Mouse (Mus musculus) CH12.LX (cell line): Measurements from ENCODE around the gene Cnot2. TPM values are rescaled to one million over a fixed set of nuclear protein-coding genes. Genes with fewer than 3 reads are reported as not detected.
"Not testable (repeated sequence)": the region's sequence is repeated elsewhere in the genome, so short reads cannot be mapped to it uniquely, and the experiment has no call there.

Experiments used
- DNase-seq: peaks from one replicate; pipeline ENCODE4 v3.0.0-alpha.2; 2013; ENCODE audit errors: extremely low read depth
- H3K27ac ChIP-seq: 2 replicates; pipeline ENCODE4 v1.5.1; 2012; ENCODE audit warnings: low read depth, mild to moderate bottlenecking, control low read depth, moderate library complexity; ENCODE audit not compliant: insufficient read depth
- H3K27me3 ChIP-seq: replicated peaks from 2 replicates; pipeline ENCODE3; 2012; ENCODE audit warnings: inconsistent platforms
- H3K36me3 ChIP-seq, 2 experiments: replicated peaks in 1 of 2; 2 replicates each; pipeline versions ENCODE3 to v1.6.1; 2012; ENCODE audit warnings: inconsistent platforms in 1 of 2, low read length in 1 of 2, mild to moderate bottlenecking in 1 of 2, mixed read lengths in 1 of 2, moderate library complexity in 1 of 2; ENCODE audit not compliant: control insufficient read depth in 1 of 2, insufficient read depth in 1 of 2
- H3K4me1 ChIP-seq, 2 experiments: 2 replicates each; pipeline ENCODE4 v1.6.1; 2012; ENCODE audit warnings: inconsistent platforms in 1 of 2, moderate library complexity in 1 of 2; ENCODE audit not compliant: insufficient read depth in 2 of 2, control insufficient read depth in 1 of 2
- H3K4me2 ChIP-seq: 2 replicates; pipeline ENCODE4 v1.6.1; 2012; ENCODE audit warnings: low read depth, mild to moderate bottlenecking, control low read depth; ENCODE audit not compliant: poor library complexity, insufficient read depth, severe bottlenecking
- H3K4me3 ChIP-seq, 3 experiments: fragments of 150-350 bp in 1 of 3; sonication (generic) in 1 of 3; replicated peaks in 1 of 3; 2 replicates each; pipeline versions ENCODE3 to v1.5.1; 2011 to 2012; ENCODE audit warnings: low read depth in 2 of 3, low read length in 2 of 3, mild to moderate bottlenecking in 2 of 3, moderate library complexity in 2 of 3, control low read depth in 1 of 3, improper control_type of control experiment in 1 of 3, inconsistent platforms in 1 of 3, mixed read lengths in 1 of 3; ENCODE audit not compliant: poor library complexity in 1 of 3
- H3K79me2 ChIP-seq: replicated peaks from 2 replicates; pipeline ENCODE4 v1.6.1; 2012; ENCODE audit warnings: mild to moderate bottlenecking, moderate library complexity; ENCODE audit not compliant: control insufficient read depth, poor library complexity, insufficient read depth, severe bottlenecking; ENCODE audit errors: extremely low read depth
- H3K9ac ChIP-seq: 2 replicates; pipeline ENCODE4 v1.6.1; 2012; ENCODE audit warnings: low read depth, mild to moderate bottlenecking, control low read depth, moderate library complexity; ENCODE audit not compliant: insufficient read depth
- H3K9me3 ChIP-seq: replicated peaks from 2 replicates; pipeline ENCODE3; 2012; ENCODE audit warnings: low read length, inconsistent platforms, mixed read lengths
- CHD1 ChIP-seq: IDR thresholded peaks from 2 replicates; pipeline ENCODE4 v1.6.1; 2012; ENCODE audit warnings: low read depth, low read length, improper control_type of control experiment, inconsistent platforms
- CHD2 ChIP-seq: IDR thresholded peaks from 2 replicates; pipeline ENCODE4 v1.6.1; 2011; ENCODE audit warnings: low read length, improper control_type of control experiment
- CTCF ChIP-seq, 2 experiments: IDR thresholded peaks in 1 of 2; conservative IDR thresholded peaks in 1 of 2; 2 replicates each; pipeline ENCODE4 v1.5.1; 2011 to 2012; ENCODE audit warnings: low read depth in 2 of 2, low read length in 2 of 2, improper control_type of control experiment in 1 of 2, inconsistent platforms in 1 of 2, mild to moderate bottlenecking in 1 of 2, moderate library complexity in 1 of 2
- ELF1 ChIP-seq: IDR thresholded peaks from 2 replicates; pipeline ENCODE4 v1.6.1; 2014; ENCODE audit warnings: low read depth, mild to moderate bottlenecking, inconsistent platforms, low read length, improper control_type of control experiment
- EP300 ChIP-seq: IDR thresholded peaks from 2 replicates; pipeline ENCODE4 v1.6.1; 2011; ENCODE audit warnings: low read length, improper control_type of control experiment
- ETS1 ChIP-seq: conservative IDR thresholded peaks from 2 replicates; pipeline ENCODE4 v1.6.1; 2012; ENCODE audit warnings: low read depth, mild to moderate bottlenecking, inconsistent platforms, low read length, improper control_type of control experiment, moderate library complexity
- JUN ChIP-seq: IDR thresholded peaks from 2 replicates; pipeline ENCODE4 v1.6.1; 2011; ENCODE audit warnings: low read depth, mild to moderate bottlenecking, low read length, improper control_type of control experiment, moderate library complexity; ENCODE audit not compliant: insufficient read depth
- JUND ChIP-seq: conservative IDR thresholded peaks from 2 replicates; pipeline ENCODE4 v1.6.1; 2011; ENCODE audit warnings: low read depth, low read length, improper control_type of control experiment
- MAZ ChIP-seq: IDR thresholded peaks from 2 replicates; pipeline ENCODE4 v1.6.1; 2012; ENCODE audit warnings: low read depth, mild to moderate bottlenecking, inconsistent platforms, low read length, improper control_type of control experiment, moderate library complexity
- MEF2A ChIP-seq: IDR thresholded peaks from 2 replicates; pipeline ENCODE4 v1.6.1; 2014; ENCODE audit warnings: low read depth, mild to moderate bottlenecking, inconsistent platforms, low read length, improper control_type of control experiment, borderline replicate concordance
- NRF1 ChIP-seq: IDR thresholded peaks from 2 replicates; pipeline ENCODE4 v1.6.1; 2014; ENCODE audit warnings: low read depth, mild to moderate bottlenecking, inconsistent platforms, low read length, improper control_type of control experiment, moderate library complexity
- PAX5 ChIP-seq: IDR thresholded peaks from 2 replicates; pipeline ENCODE4 v1.6.1; 2012; ENCODE audit warnings: low read length, inconsistent platforms, mixed read lengths
- POLR2AphosphoS2 ChIP-seq: IDR thresholded peaks from 2 replicates; pipeline ENCODE4 v1.6.1; 2011; ENCODE audit warnings: low read depth, low read length, improper control_type of control experiment
- SMC3 ChIP-seq: IDR thresholded peaks from 2 replicates; pipeline ENCODE4 v1.6.1; 2011; ENCODE audit warnings: low read depth, low read length, improper control_type of control experiment
- TCF12 ChIP-seq: IDR thresholded peaks from 2 replicates; pipeline ENCODE4 v1.6.1; 2014; ENCODE audit warnings: low read depth, mild to moderate bottlenecking, inconsistent platforms, low read length, improper control_type of control experiment
- ZC3H11A ChIP-seq: IDR thresholded peaks from 2 replicates; pipeline ENCODE4 v1.6.1; 2012; ENCODE audit warnings: low read depth, mild to moderate bottlenecking, inconsistent platforms, low read length, improper control_type of control experiment
- ZKSCAN1 ChIP-seq: IDR thresholded peaks from 2 replicates; pipeline ENCODE4 v1.6.1; 2012; ENCODE audit warnings: low read depth, inconsistent platforms, low read length, improper control_type of control experiment, borderline replicate concordance
- dilution Hi-C: fragments of 300-500 bp; cut with MboI; formaldehyde crosslinking; loops from 2 replicates; pipeline ENCODE4 v1.14.3; 2020; ENCODE audit warnings: low sequenced_read_pairs; ENCODE audit not compliant: extremely low pct_unique_long_range_greater_than_20kb, extremely low pct_ligation_motif_present
- in situ Hi-C: fragments of 300-500 bp; cut with MboI; formaldehyde crosslinking; loops from 3 replicates; pipeline ENCODE4 v1.14.3; 2019; ENCODE audit warnings: low sequenced_read_pairs, low pct_ligation_motif_present, low pct_unique_long_range_greater_than_20kb, mixed read lengths
- polyA plus RNA-seq: library from polyadenylated mRNA; unstranded; fragments of >175 nt; gene quantifications from 2 replicates; pipeline ENCODE4 v1.2.1, GENCODE M21; 2012; ENCODE audit warnings: low read depth; ENCODE audit not compliant: insufficient read length
- total RNA-seq, 2 experiments: library from RNA; depleted of rRNA; stranded (reverse); fragments of 300-350 nt in 1 of 2; fragments of >200 nt in 1 of 2; gene quantifications; 2 replicates each; pipeline ENCODE4 v1.2.3; 2012 to 2014

The Cnot2 gene
- total and polyA plus RNA-seq, 3 experiments = 69.5 to 150 (median 97.0) TPM

DNA sequence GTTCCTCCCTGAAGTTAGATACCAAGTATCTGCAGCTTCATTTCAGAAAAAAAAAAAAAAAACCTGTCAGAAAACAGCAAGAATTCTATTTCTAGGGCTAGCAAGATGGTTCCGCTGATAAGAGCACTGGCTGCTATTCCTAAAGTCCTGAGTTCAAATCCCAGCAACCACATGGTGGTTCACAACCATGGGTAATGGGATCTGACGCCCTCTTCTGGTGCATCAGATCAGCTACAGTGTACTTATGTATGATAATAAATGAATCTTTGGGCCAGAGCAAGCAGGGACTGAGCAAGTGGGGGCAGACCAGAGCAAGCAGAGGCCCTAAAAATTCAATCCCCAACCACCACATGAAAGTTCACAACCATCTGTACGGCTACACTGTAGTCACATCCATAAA lies 4.1 kb downstream of the Cnot2 start:
- Histone ChIP-seq H3K4me2 (no peak overlapping the region), H3K4me3 (no peak overlapping the region), H3K9me3 (no peaks in the 10 kb centered on the region), H3K9ac (no peak overlapping the region), H3K27ac (no peak overlapping the region), H3K27me3 (no peaks in the 10 kb centered on the region), H3K4me1 (peaks cover 0 to 41% of the 10 kb centered on the region in 2 experiments; a peak in 2 of 4 replicates), H3K79me2 (peaks cover 63% of the 10 kb centered on the region), H3K36me3 (peaks cover 0 to 3% of the 10 kb centered on the region in 2 experiments)
- TF ChIP-seq CTCF (conservative IDR thresholded peaks at IDR 0.05 in 1 of 2, IDR thresholded peaks at IDR 0.05 in 1 of 2; ENCODE audit: low read depth in 2 of 2, low read length in 2 of 2) (peak in 1 of 2 experiments; percentile 30; a peak in 2 of 4 replicates), SMC3 (0 out of 2 replicates have a peak, but pooled peaks have one; percentile 15), JUN (no peak), MAZ (no peak)
- DNase-seq = peak; percentile 35
- dilution Hi-C loops = no loop called here
- in situ Hi-C loops = no loop called here

- peaks cover 0 to 41% of the 10 kb centered on the region in 2 experiments; a peak in 2 of 4 replicates for H3K4me1 ChIP-seq
- peaks cover 73% of the 10 kb centered on the region for H3K79me2 ChIP-seq
- H3K36me3 ChIP-seq, dilution Hi-C loops, in situ Hi-C loops, H3K4me3 ChIP-seq, DNase-seq, H3K4me2 ChIP-seq, H3K9me3 ChIP-seq, H3K9ac ChIP-seq, H3K27ac ChIP-seq, H3K27me3 ChIP-seq: not testable (repeated sequence)
Measured at GRCm38 (mm10) chr10:116576071-116576470, 5.2 kb downstream of the Cnot2 start.

GRCm38 (mm10) chr10:116570526-116570925 lies 10.8 kb downstream of the Cnot2 start:
- Histone ChIP-seq H3K4me3 (no peak overlapping the region), H3K9me3 (no peaks in the 10 kb centered on the region), H3K27ac (no peak overlapping the region), H3K27me3 (no peaks in the 10 kb centered on the region), H3K79me2 (peaks cover 70% of the 10 kb centered on the region), H3K9ac (no peak overlapping the region), H3K4me1 (peaks cover 0 to 54% of the 10 kb centered on the region in 2 experiments; a peak in 2 of 4 replicates), H3K36me3 (peaks cover 0 to 4% of the 10 kb centered on the region in 2 experiments), H3K4me2 (no peak overlapping the region)
- in situ Hi-C loops = no loop called here
- DNase-seq = no peak
- dilution Hi-C loops = no loop called here
- TF ChIP-seq ELF1 = no peak
- TF ChIP-seq CTCF (conservative IDR thresholded peaks at IDR 0.05 in 1 of 2, IDR thresholded peaks at IDR 0.05 in 1 of 2; ENCODE audit: low read depth in 2 of 2, low read length in 2 of 2) = no peak
- no peak for TF ChIP-seq PAX5
- no peak for TF ChIP-seq EP300
- no peak for TF ChIP-seq NRF1
- TF ChIP-seq ETS1 = no peak
- no peak for TF ChIP-seq MEF2A
- no peak for TF ChIP-seq POLR2AphosphoS2
- TF ChIP-seq ZC3H11A = no peak
- TF ChIP-seq CHD1 = no peak
- no peak for TF ChIP-seq TCF12
- no peak for TF ChIP-seq JUND
- TF ChIP-seq CHD2 = no peak
- TF ChIP-seq ZKSCAN1 = no peak
